Mouse (Mus musculus) erythroid progenitor cell, adult 5-6 weeks (primary cell): ENCODE data around the gene Pon3. TPM values are rescaled to one million over a fixed set of nuclear protein-coding genes. Genes with fewer than 3 reads are reported as not detected.

ENCODE experiments used
- ATAC-seq: replicated peaks from 2 replicates; pipeline ENCODE4 v1.8.0; 2016; ENCODE audit warnings: moderate number of reproducible peaks, mild to moderate bottlenecking, moderate TSS enrichment, inconsistent platforms; ENCODE audit not compliant: poor library complexity, low FRiP score, severe bottlenecking
- total RNA-seq, 2 experiments: library from RNA; stranded (forward) in 1 of 2; stranded (reverse) in 1 of 2; fragments of 150-400 nt in 1 of 2; fragments of 186-747, 209-891 nt in 1 of 2; gene quantifications; 2 replicates each; pipeline versions ENCODE4 v1.2.3 to v1.2.4; 2015 to 2017; ENCODE audit warnings: low replicate concordance in 2 of 2

Pon3 gene
- total RNA-seq, 2 experiments from 2014 or later, result 11.7 to 16.3 TPM

GRCm38 (mm10) chr6:5188938-5189337 is 67.1 kb downstream of the Pon3 start:
- no peak for ATAC-seq

- no peak for ATAC-seq
Measured at GRCm38 (mm10) chr6:5188036-5188435, 68.0 kb downstream of the Pon3 start.

- ATAC-seq, result no peak
Measured at GRCm38 (mm10) chr6:5187586-5187985, 68.5 kb downstream of the Pon3 start.

GRCm38 (mm10) chr6:5186229-5186950 is 69.7 kb downstream of the Pon3 start:
- ATAC-seq, result peak; percentile 96

- ATAC-seq, result no peak
Measured at GRCm38 (mm10) chr6:5180645-5181044, 75.4 kb downstream of the Pon3 start.

- no peak for ATAC-seq
Measured at GRCm38 (mm10) chr6:5179189-5179588, 76.9 kb downstream of the Pon3 start.

- no peak for ATAC-seq
Measured at GRCm38 (mm10) chr6:5177967-5178891, 77.9 kb downstream of the Pon3 start.

GRCm38 (mm10) chr6:5174179-5174812 is 81.8 kb downstream of the Pon3 start:
- no peak for ATAC-seq

- no peak for ATAC-seq
Measured at GRCm38 (mm10) chr6:5172571-5172970, 83.5 kb downstream of the Pon3 start.

- no peak for ATAC-seq
Measured at GRCm38 (mm10) chr6:5171418-5171817, 84.7 kb downstream of the Pon3 start.

Other genes starting within 250 kb of the Pon3 start
- not detected in 2 replicates for gene Pon1, start 62.3 kb downstream of the Pon3 start, total RNA-seq (2015; ENCODE audit: low replicate concordance)
- gene Pon1, start 62.3 kb downstream of the Pon3 start, total RNA-seq (2017; ENCODE audit: low replicate concordance), result not detected in 2 replicates
- 163 and 182 TPM in 2 replicates for gene Pon2, start 42.2 kb upstream of the Pon3 start, total RNA-seq (2015; ENCODE audit: low replicate concordance)
- 69.1 and 72.4 TPM in 2 replicates for gene Pon2, start 42.2 kb upstream of the Pon3 start, total RNA-seq (2017; ENCODE audit: low replicate concordance)
- gene Asb4, start 127.1 kb upstream of the Pon3 start, total RNA-seq (2015; ENCODE audit: low replicate concordance), result not detected in 2 replicates
- gene Asb4, start 127.1 kb upstream of the Pon3 start, total RNA-seq (2017; ENCODE audit: low replicate concordance), result not detected in 2 replicates
- 0.84 TPM in 1 of 2 replicates, not detected in the other for gene Pdk4, start 240.0 kb upstream of the Pon3 start, total RNA-seq (2015; ENCODE audit: low replicate concordance)
- not detected in 2 replicates for gene Pdk4, start 240.0 kb upstream of the Pon3 start, total RNA-seq (2017; ENCODE audit: low replicate concordance)